Mouse (Mus musculus) cerebellum, adult 2 months (tissue): Measurements from ENCODE around the gene Heatr5a.

Experiments
- CTCF ChIP-seq: fragments of 200-500 bp; IDR thresholded peaks from 2 replicates; pipeline ENCODE4 v1.5.1; 2011; ENCODE audit warnings: low read depth, mild to moderate bottlenecking, control low read depth, low read length, moderate library complexity, borderline replicate concordance; ENCODE audit not compliant: insufficient read depth
- POLR2A ChIP-seq: fragments of 200-500 bp; IDR thresholded peaks from 2 replicates; pipeline ENCODE4 v1.6.1; 2011; ENCODE audit warnings: low read length, control low read depth, borderline replicate concordance; ENCODE audit not compliant: insufficient read depth

DNA sequence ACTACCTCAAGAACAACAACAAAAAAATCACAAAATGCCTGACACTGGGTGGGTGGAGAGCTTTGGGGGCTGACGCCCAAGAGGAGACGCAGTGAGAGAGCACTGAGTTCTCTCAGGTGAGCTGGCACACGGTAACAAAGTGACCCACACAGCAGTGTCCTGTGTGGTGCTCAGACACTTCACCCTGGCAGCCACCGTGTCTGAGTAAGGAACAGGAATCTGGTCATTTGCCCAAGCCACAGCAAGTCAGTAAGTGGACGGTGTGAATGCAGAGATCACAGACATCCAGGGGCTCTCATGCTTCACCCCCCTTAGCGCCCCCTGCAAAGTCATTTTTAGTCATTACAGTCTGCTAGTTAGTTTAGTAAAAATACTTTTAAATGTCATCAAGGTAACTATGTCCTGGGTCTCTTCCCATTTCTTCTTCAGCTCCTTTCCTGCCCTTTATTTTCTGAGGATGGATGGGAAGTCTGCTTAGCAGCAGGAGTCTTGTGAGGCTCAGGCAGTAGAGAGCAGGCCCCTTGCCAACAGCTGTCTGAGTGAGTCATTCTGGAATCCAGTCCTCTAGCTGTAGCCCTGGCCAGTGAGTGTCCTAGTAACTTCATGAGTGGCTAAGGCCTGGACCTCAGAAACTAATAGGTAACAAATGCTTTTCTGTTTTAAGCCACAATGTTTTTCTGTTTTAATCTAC, 88.4 kb downstream of the Heatr5a start:
- no peak for TF ChIP-seq CTCF
- TF ChIP-seq POLR2A = no peak
